Mouse (Mus musculus) kidney, embryonic 15.5 days (tissue): ENCODE results near the gene 5730522E02Rik. TPM values are rescaled to one million over a fixed set of nuclear protein-coding genes. Genes with fewer than 3 reads are reported as not detected.
"Not testable (repeated sequence)": the region's sequence is repeated elsewhere in the genome, so short reads cannot be mapped to it uniquely, and the experiment has no call there.

ENCODE experiments used
- ATAC-seq: fragments of 200-750 bp; cut with Nextera tagmentation; replicated peaks from 2 replicates; pipeline ENCODE4 v1.8.0; 2017; ENCODE audit warnings: moderate TSS enrichment; ENCODE audit not compliant: low FRiP score
- H3K27ac ChIP-seq: fragments of 300-500 bp; sonication (generic); 2 replicates; pipeline ENCODE4 v1.5.1; 2015; ENCODE audit warnings: mild to moderate bottlenecking, inconsistent platforms
- H3K27me3 ChIP-seq: fragments of 300-500 bp; sonication (generic); 2 replicates; pipeline ENCODE4 v1.6.1; 2015; ENCODE audit warnings: inconsistent platforms
- H3K36me3 ChIP-seq: fragments of 300-500 bp; sonication (generic); 2 replicates; pipeline ENCODE4 v1.6.1; 2015; ENCODE audit warnings: inconsistent platforms
- H3K4me1 ChIP-seq: fragments of 300-500 bp; sonication (generic); 2 replicates; pipeline ENCODE4 v1.6.1; 2015; ENCODE audit warnings: inconsistent platforms
- H3K4me2 ChIP-seq: fragments of 300-500 bp; sonication (generic); 2 replicates; pipeline ENCODE4 v1.6.1; 2015; ENCODE audit warnings: moderate library complexity, mild to moderate bottlenecking, inconsistent platforms
- H3K4me3 ChIP-seq: fragments of 300-500 bp; sonication (generic); replicated peaks from 2 replicates; pipeline ENCODE4 v1.5.1; 2015; ENCODE audit warnings: mild to moderate bottlenecking, inconsistent platforms
- H3K9ac ChIP-seq: fragments of 300-500 bp; sonication (generic); 2 replicates; pipeline ENCODE4 v1.6.1; 2015; ENCODE audit warnings: mild to moderate bottlenecking, inconsistent platforms
- H3K9me3 ChIP-seq: fragments of 300-500 bp; sonication (generic); replicated peaks from 2 replicates; pipeline ENCODE4 v1.6.1; 2016; ENCODE audit warnings: inconsistent platforms
- WGBS: fragments of 180-500 bp; shearing (Covaris S2); methylation state at CpG from one replicate; pipeline ENCODE4 v1.1.7; 2015; ENCODE audit warnings: mixed read lengths; 5-methylcytosine and 5-hydroxymethylcytosine counted together
- polyA plus RNA-seq: library from polyadenylated mRNA; unstranded; fragments of >200 nt; fragmentation: Nextera tagmentation; extraction: Ambion mirVana; gene quantifications from 2 replicates; pipeline ENCODE4 v1.2.1, GENCODE M21; 2015

Gene 5730522E02Rik
- polyA plus RNA-seq = 3.0 and 3.5 TPM in 2 replicates

- no peaks in the 10 kb centered on the region for H3K27me3 ChIP-seq
- no peaks in the 10 kb centered on the region for H3K9me3 ChIP-seq
- 0 out of 2 replicates have a peak, but pooled peaks cover 5% of the 10 kb centered on the region for H3K4me1 ChIP-seq
- H3K9ac ChIP-seq = peak within 1 kb of the TSS; percentile 81
- 2% methylated on average over 31 of the region's 31 CpGs for WGBS
- no peak; the same call in 1 of the 2 replicates for ATAC-seq
- no peaks in the 10 kb centered on the region for H3K36me3 ChIP-seq
- H3K27ac ChIP-seq = peak within 1 kb of the TSS; percentile 95
- peak within 1 kb of the TSS; percentile 68 for H3K4me3 ChIP-seq
- H3K4me2 ChIP-seq = peak within 1 kb of the TSS; percentile 81
These were observed at the start of gene 5730522E02Rik for GRCm38 (mm10) chr11:26210582-26211180. Gene 5730522E02Rik (minus strand): TSS chr11:26210763.

DNA sequence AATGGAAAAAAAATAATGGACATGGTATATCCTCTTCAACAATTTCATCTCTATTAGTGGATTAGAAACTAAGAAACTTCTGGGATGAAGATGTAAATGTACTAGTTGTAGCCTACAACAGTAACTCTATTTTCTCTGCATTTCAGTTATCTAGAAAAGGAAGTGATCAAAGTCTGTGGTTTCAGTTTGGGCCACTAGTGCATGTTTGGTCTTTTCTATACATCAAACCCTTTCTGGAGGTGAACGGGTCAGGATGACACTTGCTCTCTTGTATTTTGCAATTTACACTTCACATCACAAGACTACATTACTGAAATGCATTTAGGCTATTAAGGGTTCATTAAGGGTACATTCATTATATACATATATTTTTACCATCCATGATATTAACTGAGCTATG lies 26.0 kb upstream of the 5730522E02Rik start:
- Histone ChIP-seq H3K27me3 (no peaks in the 10 kb centered on the region), H3K4me2 (no peak overlapping the region)
- WGBS = 89% methylated on average over 1 of the region's 1 CpGs

GRCm38 (mm10) chr11:26229895-26230294 lies 19.3 kb upstream of the 5730522E02Rik start:
- H3K4me2 ChIP-seq = no peak overlapping the region
- H3K9me3 ChIP-seq = no peaks in the 10 kb centered on the region
- H3K9ac ChIP-seq = no peak overlapping the region
- ATAC-seq = no peak
- no peak overlapping the region for H3K4me3 ChIP-seq
- H3K27me3 ChIP-seq = no peaks in the 10 kb centered on the region
- 79% methylated on average over 1 of the region's 1 CpGs for WGBS
- no peak overlapping the region for H3K27ac ChIP-seq
- H3K36me3 ChIP-seq = no peaks in the 10 kb centered on the region
- H3K4me1 ChIP-seq = no peaks in the 10 kb centered on the region

More for the DNA sequence above, 26.0 kb upstream of the 5730522E02Rik start:
- Histone ChIP-seq H3K27ac (no peak overlapping the region), H3K36me3 (no peaks in the 10 kb centered on the region), H3K4me1 (no peaks in the 10 kb centered on the region), H3K9me3 (no peaks in the 10 kb centered on the region), H3K9ac (no peak overlapping the region), H3K4me3 (no peak overlapping the region)
- no peak for ATAC-seq

- H3K4me2 ChIP-seq, ATAC-seq, H3K9me3 ChIP-seq, H3K27ac ChIP-seq, H3K4me3 ChIP-seq, H3K9ac ChIP-seq, H3K36me3 ChIP-seq, H3K27me3 ChIP-seq, H3K4me1 ChIP-seq: not testable (repeated sequence)
- WGBS = 100% methylated on average over 1 of the region's 1 CpGs
These were observed 3.1 kb upstream of the 5730522E02Rik start for GRCm38 (mm10) chr11:26213643-26214042.

DNA sequence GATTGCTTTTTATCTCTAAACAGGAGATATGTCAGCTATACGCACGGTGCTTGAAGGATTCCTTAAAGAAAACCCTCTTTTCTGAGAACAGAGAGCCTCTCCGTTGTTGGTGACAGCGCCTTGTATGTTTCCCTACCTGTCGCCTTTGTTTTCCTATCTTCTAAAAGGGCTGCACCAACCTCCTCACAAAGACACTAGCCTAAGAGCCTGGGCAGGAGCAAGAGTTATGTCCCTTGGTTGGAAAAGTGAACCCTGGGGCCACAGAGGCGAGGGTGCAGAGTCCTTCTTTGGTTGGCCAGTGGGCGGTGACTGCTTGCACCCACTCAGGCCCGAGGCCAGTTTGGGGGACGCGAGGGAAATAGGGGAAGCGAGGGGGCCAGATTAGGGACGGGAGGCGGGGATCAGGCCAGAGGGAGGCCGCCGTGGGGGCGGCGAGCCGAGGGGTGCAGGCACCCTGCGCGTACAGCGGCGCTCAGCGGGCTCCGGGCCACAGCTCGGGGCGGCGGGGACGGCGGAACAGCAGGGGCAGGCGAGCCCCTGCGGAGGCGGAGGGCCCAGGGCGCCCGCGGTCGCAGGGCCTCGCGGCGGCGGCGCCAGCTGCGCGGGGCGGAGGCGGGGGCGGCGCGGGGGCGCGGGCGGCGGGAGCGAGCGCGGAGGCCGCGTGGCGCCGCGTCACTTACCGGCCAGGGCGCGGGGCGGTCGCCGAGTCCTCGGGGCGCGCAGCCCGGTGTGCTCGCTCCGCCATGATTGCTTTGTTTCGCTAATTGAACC lies 567 bp downstream of the 5730522E02Rik start:
- Histone ChIP-seq H3K4me3 (peak overlapping the region; percentile 68), H3K36me3 (no peaks in the 10 kb centered on the region), H3K4me2 (peak overlapping the region; percentile 81), H3K27me3 (no peaks in the 10 kb centered on the region), H3K9ac (peak overlapping the region; percentile 81), H3K27ac (peak overlapping the region; percentile 95), H3K9me3 (no peaks in the 10 kb centered on the region), H3K4me1 (0 out of 2 replicates have a peak, but pooled peaks cover 5% of the 10 kb centered on the region)
- peak; percentile 98 for ATAC-seq
- 2% methylated on average over 39 of the region's 73 CpGs for WGBS

- Histone ChIP-seq H3K36me3 (no peaks in the 10 kb centered on the region), H3K9ac (no peak overlapping the region), H3K27me3 (no peaks in the 10 kb centered on the region), H3K4me1 (no peaks in the 10 kb centered on the region), H3K4me3 (no peak overlapping the region), H3K27ac (no peak overlapping the region), H3K9me3 (no peaks in the 10 kb centered on the region), H3K4me2 (no peak overlapping the region)
- no peak for ATAC-seq
- 88% methylated on average over 2 of the region's 2 CpGs for WGBS
These were observed 7.1 kb downstream of the 5730522E02Rik start for GRCm38 (mm10) chr11:26203466-26203865.

- no peaks in the 10 kb centered on the region for H3K4me1 ChIP-seq
- ATAC-seq = no peak
- H3K4me3 ChIP-seq = no peak overlapping the region
- H3K9ac ChIP-seq = no peak overlapping the region
- no peak overlapping the region for H3K4me2 ChIP-seq
- no peaks in the 10 kb centered on the region for H3K27me3 ChIP-seq
- no peak overlapping the region for H3K27ac ChIP-seq
- 88% methylated on average over 5 of the region's 5 CpGs for WGBS
- no peaks in the 10 kb centered on the region for H3K9me3 ChIP-seq
- H3K36me3 ChIP-seq = no peaks in the 10 kb centered on the region
These were observed 7.7 kb downstream of the 5730522E02Rik start for GRCm38 (mm10) chr11:26202842-26203241.

DNA sequence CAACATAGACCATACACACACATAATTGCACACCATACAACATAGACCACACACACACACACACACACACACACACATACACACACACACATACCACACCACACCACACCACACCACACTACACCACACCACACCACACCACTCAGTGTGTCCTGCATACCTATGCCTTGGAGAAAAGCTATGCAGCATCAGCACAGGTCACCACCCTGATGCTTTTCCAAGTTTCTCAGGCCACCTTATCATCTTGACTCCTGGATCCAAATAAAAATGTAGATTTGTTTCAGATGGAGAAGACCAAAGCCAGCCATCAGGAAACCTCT lies 8.8 kb downstream of the 5730522E02Rik start:
- Histone ChIP-seq H3K4me2 (no peak overlapping the region), H3K4me3 (no peak overlapping the region), H3K9me3 (no peaks in the 10 kb centered on the region), H3K27ac (no peak overlapping the region), H3K9ac (no peak overlapping the region), H3K36me3 (no peaks in the 10 kb centered on the region), H3K4me1 (no peaks in the 10 kb centered on the region), H3K27me3 (no peaks in the 10 kb centered on the region)
- no peak for ATAC-seq

- peak; percentile 70 for ATAC-seq
These were observed 9.4 kb downstream of the 5730522E02Rik start for GRCm38 (mm10) chr11:26200970-26201777.

DNA sequence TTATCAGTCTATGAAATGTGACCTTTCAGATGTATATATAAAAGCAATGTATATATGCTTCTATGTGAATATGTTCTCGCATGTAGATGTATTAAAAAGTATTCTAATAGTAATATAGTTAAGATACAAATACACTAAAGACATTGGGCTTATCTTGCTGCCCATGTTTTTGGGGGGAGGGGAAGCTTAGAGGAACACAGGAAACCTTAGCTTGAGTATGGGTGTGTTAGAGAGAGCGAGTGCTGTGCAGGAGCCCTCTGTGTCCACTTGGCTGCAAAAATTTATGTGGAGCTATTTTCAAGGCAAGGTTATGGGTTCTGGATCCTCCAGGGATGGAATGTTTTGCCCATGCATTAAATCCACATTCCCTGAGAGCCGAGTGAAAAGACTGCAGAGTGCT lies 15.1 kb downstream of the 5730522E02Rik start:
- H3K9me3 ChIP-seq = no peaks in the 10 kb centered on the region
- WGBS = 83% methylated on average over 3 of the region's 3 CpGs

More at GRCm38 (mm10) chr11:26200970-26201777, 9.4 kb downstream of the 5730522E02Rik start:
- Histone ChIP-seq H3K4me3 (no peak overlapping the region), H3K9me3 (no peaks in the 10 kb centered on the region), H3K27me3 (no peaks in the 10 kb centered on the region), H3K27ac (no peak overlapping the region), H3K36me3 (no peaks in the 10 kb centered on the region), H3K4me2 (no peak overlapping the region), H3K4me1 (no peaks in the 10 kb centered on the region), H3K9ac (no peak overlapping the region)
- WGBS = 53% methylated on average over 4 of the region's 4 CpGs

DNA sequence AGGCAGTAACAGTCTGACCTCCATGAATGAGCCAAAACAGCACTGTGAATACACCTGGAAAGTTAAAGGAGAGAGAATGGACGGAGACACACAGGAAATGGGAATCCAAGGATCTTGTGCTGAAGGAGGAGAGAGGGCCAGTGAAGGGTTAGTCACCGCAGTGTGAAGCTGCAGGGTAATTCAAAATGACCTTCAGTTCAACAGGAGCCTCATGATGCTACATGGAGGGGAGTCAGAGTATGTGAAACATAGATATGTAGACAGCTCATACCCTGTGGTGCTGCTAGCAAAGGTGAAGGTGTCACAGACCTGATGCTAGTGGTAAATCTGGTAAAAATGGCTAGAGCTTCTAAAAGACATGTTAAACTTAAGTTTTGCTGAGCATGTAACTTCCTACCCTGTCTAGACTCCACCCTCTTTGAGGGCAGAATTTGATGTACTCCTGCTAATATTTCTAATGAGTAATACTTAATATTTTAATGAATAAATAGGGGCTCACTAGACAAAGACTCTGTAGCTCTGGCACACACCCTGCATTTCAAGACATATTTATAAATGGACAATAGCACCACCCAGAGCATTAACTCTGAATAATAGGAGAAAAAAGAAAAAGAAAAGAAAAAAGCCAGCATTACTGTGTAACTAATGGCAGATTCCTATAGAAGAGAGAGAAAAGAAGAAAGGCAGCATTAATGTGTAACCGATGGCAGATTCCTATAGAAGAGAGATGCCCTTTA lies 23.2 kb downstream of the 5730522E02Rik start:
- ATAC-seq = no peak
- Histone ChIP-seq H3K9ac (no peak overlapping the region), H3K27me3 (no peaks in the 10 kb centered on the region), H3K36me3 (no peaks in the 10 kb centered on the region), H3K9me3 (no peaks in the 10 kb centered on the region), H3K4me1 (no peaks in the 10 kb centered on the region), H3K4me2 (no peak overlapping the region), H3K27ac (no peak overlapping the region), H3K4me3 (no peak overlapping the region)
- WGBS = 89% methylated on average over 3 of the region's 3 CpGs

More for the DNA sequence above, 15.1 kb downstream of the 5730522E02Rik start:
- H3K4me1 ChIP-seq = no peaks in the 10 kb centered on the region
- no peak overlapping the region for H3K4me2 ChIP-seq
- no peaks in the 10 kb centered on the region for H3K36me3 ChIP-seq
- ATAC-seq = no peak
- H3K9ac ChIP-seq = no peak overlapping the region
- H3K4me3 ChIP-seq = no peak overlapping the region
- no peaks in the 10 kb centered on the region for H3K27me3 ChIP-seq
- no peak overlapping the region for H3K27ac ChIP-seq
